Mouse (Mus musculus) lung, embryonic 16.5 days (tissue): Measurements from ENCODE around the gene Plppr3. TPM values are rescaled to one million over a fixed set of nuclear protein-coding genes. Genes with fewer than 3 reads are reported as not detected.
A peak's percentile ranks its signal among the peaks of the same experiment; 100 is the strongest.

ENCODE experiments used
- ATAC-seq: fragments of 200-750 bp; cut with Nextera tagmentation; 2 replicates; pipeline ENCODE4 v1.8.0; 2017; ENCODE audit warnings: low read depth, mild to moderate bottlenecking, moderate library complexity
- H3K27ac ChIP-seq: fragments of 300-500 bp; sonication (generic); 2 replicates; pipeline ENCODE4 v1.5.1; 2014; ENCODE audit warnings: mild to moderate bottlenecking, control low read depth, low read length
- H3K27me3 ChIP-seq: fragments of 300-500 bp; sonication (generic); 2 replicates; pipeline ENCODE4 v1.6.1; 2014; ENCODE audit warnings: low read depth, low read length, mixed read lengths; ENCODE audit not compliant: control insufficient read depth, insufficient read depth
- H3K36me3 ChIP-seq: fragments of 300-500 bp; sonication (generic); 2 replicates; pipeline ENCODE4 v1.6.1; 2014; ENCODE audit warnings: low read length; ENCODE audit not compliant: control insufficient read depth, insufficient read depth
- H3K4me1 ChIP-seq: fragments of 300-500 bp; sonication (generic); replicated peaks from 2 replicates; pipeline ENCODE4 v1.6.1; 2014; ENCODE audit warnings: low read length, mixed read lengths; ENCODE audit not compliant: control insufficient read depth, insufficient read depth
- H3K4me2 ChIP-seq: fragments of 300-500 bp; sonication (generic); 2 replicates; pipeline ENCODE4 v1.6.1; 2014; ENCODE audit warnings: low read depth, low read length, control low read depth
- H3K4me3 ChIP-seq: fragments of 300-500 bp; sonication (generic); 2 replicates; pipeline ENCODE4 v1.5.1; 2014; ENCODE audit warnings: mild to moderate bottlenecking, low read length, control low read depth
- H3K9ac ChIP-seq: fragments of 300-500 bp; sonication (generic); 2 replicates; pipeline ENCODE4 v1.6.1; 2014; ENCODE audit warnings: low read length, control low read depth
- H3K9me3 ChIP-seq: fragments of 300-500 bp; sonication (generic); 2 replicates; pipeline ENCODE4 v1.6.1; 2016; ENCODE audit warnings: low read length; ENCODE audit not compliant: control insufficient read depth
- WGBS: fragments of 180-500 bp; shearing (Covaris S2); extraction: QIAGEN DNeasy Blood & Tissue Kit; methylation state at CpG from one replicate; pipeline ENCODE4 v1.1.7; 2014; 5-methylcytosine and 5-hydroxymethylcytosine counted together
- polyA plus RNA-seq: library from polyadenylated mRNA; unstranded; fragments of >200 nt; fragmentation: Nextera tagmentation; extraction: Ambion mirVana; gene quantifications from 2 replicates; pipeline ENCODE4 v1.2.1, GENCODE M21; 2015

The Plppr3 gene
- polyA plus RNA-seq, 1 experiment from 2014 or later, result 26.4 TPM

DNA sequence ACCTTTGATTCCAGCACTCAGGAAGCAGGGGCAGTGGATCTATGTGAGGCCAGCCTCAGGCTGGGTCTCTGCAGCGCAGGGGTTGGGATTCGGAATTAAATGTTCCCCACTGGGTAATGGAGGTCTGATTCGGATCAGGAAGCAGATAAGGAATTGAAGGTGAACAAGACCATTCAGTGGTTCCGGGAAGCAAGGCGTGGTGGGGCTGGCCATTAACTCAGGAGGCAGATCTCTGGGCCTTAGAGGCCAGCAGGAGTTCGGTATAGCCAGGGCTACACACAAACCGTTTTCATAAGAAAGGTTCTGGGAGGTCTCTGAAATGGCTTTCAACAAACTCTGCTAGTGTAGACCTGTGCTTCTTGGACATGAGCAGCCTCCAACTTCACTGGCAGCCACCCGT is 21.6 kb downstream of the Plppr3 start:
- no peak for ATAC-seq
- H3K27me3 ChIP-seq, result no peaks in the 10 kb centered on the region
- H3K4me2 ChIP-seq, result peak overlapping the region; percentile 96
- H3K27ac ChIP-seq, result peak overlapping the region; percentile 100
- H3K9me3 ChIP-seq, result no peaks in the 10 kb centered on the region
- H3K4me3 ChIP-seq, result peak overlapping the region; percentile 59
- H3K36me3 ChIP-seq, result peaks cover 5% of the 10 kb centered on the region; the same call in 1 of the 2 replicates
- peaks cover 36% of the 10 kb centered on the region for H3K4me1 ChIP-seq
- peak overlapping the region; percentile 83 for H3K9ac ChIP-seq
- 17% methylated on average over 8 of the region's 8 CpGs for WGBS

DNA sequence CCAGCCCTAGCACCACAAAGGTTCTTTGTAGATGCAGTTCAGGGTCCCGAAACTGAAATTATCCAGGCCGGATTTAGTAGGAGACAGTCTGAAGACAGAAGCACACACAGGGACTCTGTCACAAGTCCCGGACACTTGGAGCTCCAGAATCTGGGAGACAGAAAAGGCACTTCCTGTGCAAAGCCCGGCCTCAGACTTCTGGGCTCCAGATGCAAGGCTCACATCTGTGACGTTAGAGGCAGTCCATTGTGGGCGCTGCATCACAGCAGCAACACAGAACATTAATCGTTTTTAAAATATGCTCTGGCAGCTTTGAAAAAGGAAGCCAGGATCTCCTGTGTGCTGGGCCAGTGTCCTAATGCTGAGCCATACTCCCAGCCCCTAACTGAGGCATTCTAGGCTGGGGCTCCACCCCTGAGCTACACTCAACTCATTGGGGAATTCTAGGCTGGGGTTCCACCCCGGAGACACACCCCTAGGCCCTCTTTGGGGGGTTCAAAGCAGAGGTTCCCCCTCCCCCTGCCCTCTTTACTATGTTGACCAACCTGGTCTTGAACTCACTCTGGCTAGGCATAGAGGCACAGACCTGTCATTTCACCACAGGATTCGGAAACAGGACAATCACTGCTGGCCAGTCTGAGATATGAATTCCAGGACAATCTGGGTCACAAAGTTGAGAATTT is 22.2 kb downstream of the Plppr3 start:
- no peak for ATAC-seq
- Histone ChIP-seq H3K27ac (peak overlapping the region; percentile 100), H3K4me1 (peaks cover 30% of the 10 kb centered on the region), H3K4me2 (peak overlapping the region; percentile 96), H3K27me3 (no peaks in the 10 kb centered on the region), H3K4me3 (peak overlapping the region; percentile 59), H3K36me3 (peaks cover 4% of the 10 kb centered on the region; the same call in 1 of the 2 replicates), H3K9ac (peak overlapping the region; percentile 83), H3K9me3 (no peaks in the 10 kb centered on the region)
- 15% methylated on average over 9 of the region's 9 CpGs for WGBS

DNA sequence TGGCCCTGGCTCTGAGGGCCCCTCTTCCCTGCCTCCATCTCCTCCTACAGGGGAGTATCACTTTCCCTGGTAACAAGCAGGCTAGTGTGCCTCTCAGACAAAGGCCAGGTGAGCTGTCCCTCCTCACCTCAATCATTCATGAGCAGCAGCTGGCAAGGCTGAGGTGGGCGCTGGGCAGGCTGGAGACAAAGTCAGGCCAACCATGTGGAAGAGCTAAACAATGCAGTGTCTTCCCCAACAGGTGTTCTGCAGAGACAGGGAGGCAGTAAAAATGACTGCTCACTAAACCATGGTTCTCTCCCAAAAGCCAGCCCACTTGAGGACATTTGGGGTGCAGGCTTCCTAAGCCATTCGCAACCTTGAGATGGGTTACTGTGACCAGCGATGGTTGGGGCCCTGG is 22.8 kb downstream of the Plppr3 start:
- peak overlapping the region; percentile 100 for H3K27ac ChIP-seq
- no peaks in the 10 kb centered on the region for H3K27me3 ChIP-seq
- H3K9ac ChIP-seq, result peak overlapping the region; percentile 83
- peaks cover 24% of the 10 kb centered on the region for H3K4me1 ChIP-seq
- H3K4me3 ChIP-seq, result no peak overlapping the region
- ATAC-seq, result no peak
- H3K4me2 ChIP-seq, result peak overlapping the region; percentile 96; the same call in 1 of the 2 replicates
- 0 out of 2 replicates have a peak, but pooled peaks cover under 1% of the 10 kb centered on the region for H3K36me3 ChIP-seq
- H3K9me3 ChIP-seq, result no peaks in the 10 kb centered on the region
- WGBS, result 59% methylated on average over 3 of the region's 3 CpGs

DNA sequence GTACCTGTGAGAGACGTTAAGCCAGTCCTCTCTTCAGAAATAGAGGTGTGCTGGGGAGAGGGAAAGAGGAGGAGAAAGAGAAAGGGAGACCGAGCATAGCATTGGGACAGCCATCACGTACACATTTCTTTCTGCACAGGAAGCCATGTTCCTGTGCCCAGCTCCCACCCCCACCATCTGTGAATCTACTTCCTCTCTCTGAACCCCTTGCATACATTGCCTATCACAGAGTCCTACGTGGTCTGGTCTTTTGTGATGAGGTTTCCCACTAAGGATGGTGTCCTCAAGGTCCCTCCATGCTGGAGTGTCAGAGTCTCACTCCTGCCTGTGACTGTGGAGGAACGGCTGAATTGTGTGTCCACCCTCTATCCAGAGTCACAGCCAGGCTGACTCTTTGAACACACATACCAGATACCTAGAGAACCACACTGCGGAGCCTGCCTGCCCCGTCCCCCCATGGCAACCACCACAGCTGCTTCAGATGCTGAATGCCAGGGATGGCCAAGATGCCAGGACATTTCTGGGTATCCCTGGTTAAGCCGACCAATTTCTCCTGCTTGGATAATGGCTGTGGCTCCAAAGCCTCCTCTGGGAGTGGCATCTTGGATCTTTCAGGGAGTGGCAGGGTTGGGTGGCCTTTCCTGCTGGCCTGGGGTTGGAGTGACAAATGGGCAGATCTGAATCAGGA is 24.3 kb downstream of the Plppr3 start:
- no peaks in the 10 kb centered on the region for H3K27me3 ChIP-seq
- H3K27ac ChIP-seq, result peak overlapping the region; percentile 24; the same call in 1 of the 2 replicates
- no peak overlapping the region for H3K4me2 ChIP-seq
- ATAC-seq, result no peak
- H3K4me3 ChIP-seq, result no peak overlapping the region
- WGBS, result 64% methylated on average over 8 of the region's 8 CpGs
- no peak overlapping the region for H3K9ac ChIP-seq
- H3K36me3 ChIP-seq, result no peaks in the 10 kb centered on the region
- peaks cover 21% of the 10 kb centered on the region for H3K4me1 ChIP-seq
- no peaks in the 10 kb centered on the region for H3K9me3 ChIP-seq

DNA sequence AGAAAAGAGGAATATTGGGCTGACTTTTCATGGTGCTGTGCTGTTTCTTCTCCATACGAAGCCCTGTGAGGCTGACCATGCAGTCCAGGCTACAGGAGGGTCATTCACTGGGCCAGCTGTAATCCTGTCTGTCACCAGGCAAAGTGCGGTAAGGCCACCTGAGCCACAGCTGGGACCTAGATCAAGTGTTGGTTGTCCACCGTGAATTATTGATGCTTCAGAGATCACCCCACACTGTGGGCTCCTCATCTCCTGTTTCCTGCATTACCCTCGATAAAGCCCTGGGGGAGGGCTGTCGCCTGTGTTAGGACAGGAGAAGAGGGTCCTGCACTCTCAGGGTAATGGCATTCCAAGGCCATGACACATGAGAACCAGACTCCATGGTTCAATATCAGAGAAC is 27.9 kb downstream of the Plppr3 start:
- Histone ChIP-seq H3K9me3 (no peaks in the 10 kb centered on the region), H3K36me3 (no peaks in the 10 kb centered on the region), H3K9ac (no peak overlapping the region), H3K27ac (no peak overlapping the region), H3K4me2 (no peak overlapping the region), H3K4me1 (peaks cover 21% of the 10 kb centered on the region), H3K27me3 (no peaks in the 10 kb centered on the region), H3K4me3 (no peak overlapping the region)
- WGBS, result 46% methylated on average over 5 of the region's 5 CpGs
- no peak for ATAC-seq

DNA sequence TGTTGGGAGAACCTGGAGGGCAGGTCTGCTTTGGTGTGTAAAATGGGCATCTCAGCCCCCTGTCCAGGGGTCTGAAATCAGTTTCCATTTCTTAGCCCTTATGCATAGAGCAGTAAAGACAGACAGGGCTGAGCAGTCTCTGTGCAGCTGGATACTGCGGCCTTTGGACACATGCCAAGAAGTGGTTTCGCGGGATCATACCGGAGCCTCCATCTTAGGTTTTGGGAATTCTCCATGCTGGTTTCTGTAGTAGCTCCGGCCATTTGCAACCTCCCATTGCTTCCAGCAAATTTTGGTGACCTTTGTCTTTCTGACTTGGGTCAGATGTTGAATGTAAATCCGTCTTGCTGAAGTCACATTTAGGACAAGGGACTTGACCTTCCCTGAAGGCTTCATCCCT is 31.0 kb downstream of the Plppr3 start:
- Histone ChIP-seq H3K27ac (no peak overlapping the region), H3K9me3 (no peaks in the 10 kb centered on the region), H3K36me3 (no peaks in the 10 kb centered on the region), H3K27me3 (no peaks in the 10 kb centered on the region), H3K4me3 (no peak overlapping the region), H3K4me1 (peaks cover 23% of the 10 kb centered on the region), H3K4me2 (no peak overlapping the region), H3K9ac (peak overlapping the region; percentile 5; the same call in 1 of the 2 replicates)
- ATAC-seq, result no peak
- 45% methylated on average over 6 of the region's 6 CpGs for WGBS

DNA sequence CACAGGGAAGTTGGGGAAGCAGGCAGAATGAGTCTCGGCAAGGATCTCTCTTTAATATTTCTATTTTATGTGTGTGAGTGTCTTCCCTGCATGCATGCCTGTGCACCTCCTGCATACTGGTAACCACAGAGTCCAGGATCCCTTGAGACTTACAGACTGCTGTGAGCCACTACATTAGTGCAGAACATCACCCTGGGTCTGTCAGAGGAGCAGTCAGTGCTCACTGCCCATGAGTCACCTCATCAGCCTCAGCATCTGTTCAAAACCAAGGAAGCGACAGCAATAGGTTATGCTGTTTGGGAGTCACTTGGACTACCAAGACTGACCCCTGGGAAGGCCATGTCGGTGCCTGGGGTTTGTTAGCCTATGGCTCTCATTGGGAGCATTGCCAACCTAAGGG is 32.1 kb downstream of the Plppr3 start:
- WGBS, result 52% methylated on average over 3 of the region's 3 CpGs
- Histone ChIP-seq H3K9ac (no peak overlapping the region), H3K36me3 (no peaks in the 10 kb centered on the region), H3K27ac (peak overlapping the region; percentile 18; the same call in 1 of the 2 replicates), H3K27me3 (no peaks in the 10 kb centered on the region), H3K4me2 (no peak overlapping the region), H3K4me1 (peaks cover 23% of the 10 kb centered on the region), H3K4me3 (no peak overlapping the region), H3K9me3 (no peaks in the 10 kb centered on the region)
- no peak for ATAC-seq

DNA sequence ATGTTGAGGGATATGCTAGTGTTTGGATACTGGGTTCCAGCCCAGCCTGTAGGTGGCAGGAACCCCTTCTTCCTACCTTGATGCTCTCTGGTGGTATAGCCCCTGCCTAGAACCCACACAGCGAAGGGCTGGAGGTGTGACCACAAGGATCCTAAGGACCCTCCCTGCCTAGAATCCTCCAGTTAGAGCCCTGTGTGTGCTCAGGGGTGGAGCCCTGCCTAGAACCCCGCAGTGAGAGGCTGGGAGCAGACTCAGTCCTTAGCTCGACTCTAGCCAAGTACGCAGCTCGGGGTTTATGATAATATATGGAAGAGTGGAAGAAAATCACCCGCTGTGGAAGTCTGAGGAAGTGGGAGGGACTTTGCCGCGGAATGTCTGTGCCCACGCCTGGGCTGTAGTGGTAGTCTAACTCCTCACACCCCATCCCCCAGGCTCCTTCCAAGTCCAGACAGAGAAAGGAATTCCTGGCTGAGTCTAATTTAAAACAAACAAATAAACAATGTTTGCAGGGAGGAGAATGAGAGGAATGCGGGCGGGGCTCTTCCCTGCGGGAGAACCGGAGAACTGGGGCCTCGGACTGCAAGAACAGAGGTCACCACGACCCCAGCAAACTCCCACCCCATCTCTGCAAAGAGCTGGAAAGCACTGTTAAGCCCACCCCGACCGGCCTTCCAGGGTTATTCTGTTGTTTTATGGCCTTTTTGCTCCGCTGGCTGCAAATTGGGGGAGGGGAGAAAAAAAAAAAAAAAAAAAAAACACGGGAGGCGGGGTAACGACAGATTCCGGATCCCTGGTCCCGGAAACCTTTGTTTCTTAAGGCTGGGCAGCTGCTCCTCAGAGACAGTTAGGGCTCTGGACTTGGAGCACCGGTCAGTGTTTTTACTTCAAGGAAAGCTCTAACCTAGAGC is 33.5 kb downstream of the Plppr3 start:
- H3K4me1 ChIP-seq, result peaks cover 23% of the 10 kb centered on the region
- H3K4me2 ChIP-seq, result peak overlapping the region; percentile 78
- ATAC-seq, result peak; percentile 94
- peak overlapping the region; percentile 67 for H3K9ac ChIP-seq
- under 1% methylated on average over 23 of the region's 24 CpGs for WGBS
- peak overlapping the region; percentile 98 for H3K27ac ChIP-seq
- no peaks in the 10 kb centered on the region for H3K9me3 ChIP-seq
- peak overlapping the region; percentile 52 for H3K4me3 ChIP-seq
- H3K27me3 ChIP-seq, result no peaks in the 10 kb centered on the region
- no peaks in the 10 kb centered on the region for H3K36me3 ChIP-seq

DNA sequence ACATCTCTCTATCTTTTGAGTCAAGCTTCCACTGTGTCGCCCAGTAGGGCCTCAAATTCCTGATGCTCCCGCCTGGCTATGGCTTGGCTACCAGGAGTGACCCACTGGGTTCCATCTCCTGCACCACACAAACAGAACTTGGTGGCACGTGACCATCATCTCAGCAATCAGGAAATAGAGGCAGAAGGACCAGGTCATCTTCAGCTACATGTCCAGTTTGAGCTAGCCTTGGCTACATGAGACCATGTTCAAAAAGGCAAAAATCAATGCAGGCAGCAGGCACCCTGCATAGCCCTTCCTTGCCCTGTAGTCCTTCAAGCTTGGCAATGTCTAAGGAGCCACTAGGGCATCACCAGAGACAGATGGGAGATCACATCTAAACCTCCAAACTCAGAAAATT is 34.3 kb downstream of the Plppr3 start:
- Histone ChIP-seq H3K9ac (no peak overlapping the region; the same call in 1 of the 2 replicates), H3K4me3 (no peak overlapping the region)

More for the DNA sequence above, 34.3 kb downstream of the Plppr3 start:
- Histone ChIP-seq H3K9me3 (no peaks in the 10 kb centered on the region), H3K27me3 (no peaks in the 10 kb centered on the region), H3K4me1 (peaks cover 23% of the 10 kb centered on the region), H3K36me3 (no peaks in the 10 kb centered on the region), H3K27ac (peak overlapping the region; percentile 98), H3K4me2 (0 out of 2 replicates have a peak overlapping the region, but pooled peaks have one; percentile 78)
- no peak for ATAC-seq
- WGBS, result 90% methylated on average over 3 of the region's 3 CpGs
